Mouse (Mus musculus) Patski (cell line): ENCODE results near the gene Unc119b. TPM values are rescaled to one million over a fixed set of nuclear protein-coding genes. Genes with fewer than 3 reads are reported as not detected.

Experiments
- ATAC-seq: fragments of 100-300 bp; one replicate; pipeline ENCODE4 v1.8.0; 2021
- CTCF ChIA-PET: fragments of 350-600 bp; sonication (Branson Sonifier 250); formaldehyde crosslinking; loops from one replicate; lab custom pipeline; 2022; ENCODE audit warnings: inconsistent platforms; lab: Charles Lee
- POLR2A ChIA-PET: fragments of 350-600 bp; sonication (Branson Sonifier 250); formaldehyde crosslinking; loops from one replicate; lab custom pipeline; 2022; ENCODE audit warnings: antibody characterized with exemption, inconsistent platforms; lab: Charles Lee
- DNase-seq: peaks from one replicate; pipeline ENCODE4 v3.0.0-alpha.2; 2011; ENCODE audit warnings: low read depth, low spot score
- H3K27me3 ChIP-seq: fragments of 371-371 bp; one replicate; pipeline ENCODE4 v1.5.1; 2021
- CTCF ChIP-seq: fragments of 100-300 bp; IDR thresholded peaks from one replicate; pipeline ENCODE4 v1.5.1; 2021
- in situ Hi-C: fragments of 300-500 bp; cut with MboI; formaldehyde crosslinking; loops from 3 replicates; pipeline ENCODE4 v1.11.1; 2018; ENCODE audit warnings: low pct_unique_long_range_greater_than_20kb, mixed read lengths
- polyA plus RNA-seq: library from polyadenylated mRNA; unstranded; gene quantifications from one replicate; pipeline ENCODE4 v1.2.3, GENCODE M21; 2021

Unc119b gene
- polyA plus RNA-seq, 1 experiment from 2014 or later, result 98.3 TPM

- no peak for TF ChIP-seq CTCF
- ChIA-PET POLR2A (no interaction called here), CTCF (no interaction called here)
- ATAC-seq (no peak), DNase-seq (no peak)
- H3K27me3 ChIP-seq, result no peaks in the 10 kb centered on the region
- in situ Hi-C loops, result no loop called here
Measured at GRCm38 (mm10) chr5:115102231-115102630, 32.5 kb downstream of the Unc119b start.

- POLR2A ChIA-PET, result no interaction called here
- CTCF ChIA-PET, result interaction anchor here (1.1 to 1.8 kb wide), 3 partner anchors 11 to 25 kb away, joined by 5 to 6 read pairs (median 5); no protein-coding TSS in a partner anchor
- ATAC-seq, result no peak
Measured at GRCm38 (mm10) chr5:115100473-115100872, 34.3 kb downstream of the Unc119b start.

GRCm38 (mm10) chr5:115099991-115100390, 34.8 kb downstream of the Unc119b start:
- no peaks in the 10 kb centered on the region for H3K27me3 ChIP-seq
- in situ Hi-C loops, result no loop called here
- ATAC-seq (no peak), DNase-seq (no peak)
- no peak for TF ChIP-seq CTCF
- CTCF ChIA-PET, result interaction anchor here (1.1 to 1.8 kb wide), 3 partner anchors 10 to 25 kb away, joined by 5 to 6 read pairs (median 5); no protein-coding TSS in a partner anchor
- POLR2A ChIA-PET, result no interaction called here

More at GRCm38 (mm10) chr5:115100473-115100872, 34.3 kb downstream of the Unc119b start:
- no peak for DNase-seq
- in situ Hi-C loops, result no loop called here
- no peak for TF ChIP-seq CTCF
- H3K27me3 ChIP-seq, result no peaks in the 10 kb centered on the region

GRCm38 (mm10) chr5:115099530-115099929, 35.2 kb downstream of the Unc119b start:
- in situ Hi-C loops, result no loop called here
- ChIA-PET POLR2A (no interaction called here), CTCF (interaction anchor here (1.7 kb wide), 1 partner anchor 9 kb away, joined by 4 read pairs; no protein-coding TSS in a partner anchor)
- no peak for ATAC-seq
- DNase-seq, result no peak
- TF ChIP-seq CTCF, result no peak
- H3K27me3 ChIP-seq, result no peaks in the 10 kb centered on the region

- ATAC-seq, result no peak
- no peaks in the 10 kb centered on the region for H3K27me3 ChIP-seq
- in situ Hi-C loops, result no loop called here
- no peak for DNase-seq
- TF ChIP-seq CTCF, result no peak
- POLR2A ChIA-PET, result interaction anchor here (0.6 to 0.9 kb wide), 2 partner anchors 10 to 12 kb away, joined by 3 read pairs; no protein-coding TSS in a partner anchor
- CTCF ChIA-PET, result interaction anchor here (0.9 to 1.7 kb wide), 4 partner anchors 8 to 119 kb away, joined by 3 to 5 read pairs (median 4); no protein-coding TSS in a partner anchor
Measured at GRCm38 (mm10) chr5:115098195-115098594, 36.6 kb downstream of the Unc119b start, which contains the start of gene Gm10401. TSS of gene Gm10401 (minus strand) at chr5:115098295.

GRCm38 (mm10) chr5:115091776-115092175, 43.0 kb downstream of the Unc119b start:
- TF ChIP-seq CTCF, result no peak
- H3K27me3 ChIP-seq, result no peaks in the 10 kb centered on the region
- DNase-seq (no peak), ATAC-seq (no peak)
- POLR2A ChIA-PET, result interaction anchor here (1.0 kb wide), 1 partner anchor 11 kb away, joined by 3 read pairs; no protein-coding TSS in a partner anchor
- CTCF ChIA-PET, result interaction anchor here (2.5 kb wide), 1 partner anchor 15 kb away, joined by 6 read pairs; no protein-coding TSS in a partner anchor
- in situ Hi-C loops, result no loop called here

- in situ Hi-C loops, result no loop called here
- no peaks in the 10 kb centered on the region for H3K27me3 ChIP-seq
- DNase-seq (no peak), ATAC-seq (no peak)
- ChIA-PET POLR2A (interaction anchor here (1.0 kb wide), 2 partner anchors 10 to 17 kb away, joined by 3 to 4 read pairs; no protein-coding TSS in a partner anchor), CTCF (interaction anchor here (1.4 to 2.5 kb wide), 2 partner anchors 8 to 16 kb away, joined by 4 to 6 read pairs; partner anchors contain the start of gene Gm10401)
- no peak for TF ChIP-seq CTCF
Measured at GRCm38 (mm10) chr5:115091015-115091414, 43.8 kb downstream of the Unc119b start.

GRCm38 (mm10) chr5:115089592-115090268, 45.0 kb downstream of the Unc119b start:
- ATAC-seq, result no peak
- ChIA-PET CTCF (interaction anchor here (1.1 to 2.3 kb wide), 4 partner anchors 9 to 111 kb away, joined by 4 to 8 read pairs (median 6); partner anchors contain the start of gene Gm10401), POLR2A (interaction anchor here (0.6 kb wide), 1 partner anchor 112 kb away, joined by 3 read pairs; no protein-coding TSS in a partner anchor)

GRCm38 (mm10) chr5:115085675-115086074, 49.1 kb downstream of the Unc119b start:
- no peak for ATAC-seq
- H3K27me3 ChIP-seq, result no peaks in the 10 kb centered on the region
- DNase-seq, result no peak
- in situ Hi-C loops, result no loop called here
- CTCF ChIA-PET, result interaction anchor here (3.3 kb wide), 1 partner anchor 107 kb away, joined by 18 read pairs; no protein-coding TSS in a partner anchor
- POLR2A ChIA-PET, result interaction anchor here (0.7 to 0.9 kb wide), 2 partner anchors 8 to 13 kb away, joined by 3 read pairs; no protein-coding TSS in a partner anchor
- TF ChIP-seq CTCF, result no peak

More at GRCm38 (mm10) chr5:115089592-115090268, 45.0 kb downstream of the Unc119b start:
- in situ Hi-C loops, result no loop called here
- DNase-seq, result no peak
- no peak for TF ChIP-seq CTCF
- no peaks in the 10 kb centered on the region for H3K27me3 ChIP-seq

GRCm38 (mm10) chr5:115083492-115083891, 51.3 kb downstream of the Unc119b start:
- in situ Hi-C loops, result no loop called here
- ChIA-PET POLR2A (no interaction called here), CTCF (no interaction called here)
- DNase-seq, result no peak
- TF ChIP-seq CTCF, result no peak
- ATAC-seq, result no peak
- H3K27me3 ChIP-seq, result no peaks in the 10 kb centered on the region
